Mouse (Mus musculus) embryonic facial prominence, embryonic 14.5 days (tissue): ENCODE results near the gene Myo9b. TPM values are rescaled to one million over a fixed set of nuclear protein-coding genes. Genes with fewer than 3 reads are reported as not detected.

Experiments
- ATAC-seq: fragments of 200-750 bp; cut with Nextera tagmentation; 2 replicates; pipeline ENCODE4 v1.8.0; 2017; ENCODE audit warnings: low read depth, moderate number of reproducible peaks, moderate TSS enrichment
- DNase-seq: peaks from one replicate; pipeline ENCODE4 v3.0.0-alpha.2; 2015; ENCODE audit warnings: low spot score
- H3K27ac ChIP-seq: fragments of 300-500 bp; sonication (generic); replicated peaks from 2 replicates; pipeline ENCODE4 v1.5.1; 2014; ENCODE audit warnings: low read depth, mild to moderate bottlenecking, low read length, moderate library complexity
- H3K27me3 ChIP-seq: fragments of 300-500 bp; sonication (generic); replicated peaks from 2 replicates; pipeline ENCODE4 v1.6.1; 2014; ENCODE audit warnings: low read length; ENCODE audit not compliant: control insufficient read depth, insufficient read depth
- H3K36me3 ChIP-seq: fragments of 300-500 bp; sonication (generic); 2 replicates; pipeline ENCODE4 v1.6.1; 2014; ENCODE audit warnings: low read length, mixed read lengths; ENCODE audit not compliant: control insufficient read depth, insufficient read depth
- H3K4me1 ChIP-seq: fragments of 300-500 bp; sonication (generic); 2 replicates; pipeline ENCODE4 v1.6.1; 2014; ENCODE audit warnings: antibody characterized with exemption, low read length; ENCODE audit not compliant: control insufficient read depth, insufficient read depth
- H3K4me2 ChIP-seq: fragments of 300-500 bp; sonication (generic); 2 replicates; pipeline ENCODE4 v1.6.1; 2014; ENCODE audit warnings: low read depth, mild to moderate bottlenecking, low read length, moderate library complexity, mixed read lengths
- H3K4me3 ChIP-seq: fragments of 300-500 bp; sonication (generic); 2 replicates; pipeline ENCODE4 v1.5.1; 2014; ENCODE audit warnings: low read depth, mild to moderate bottlenecking, low read length
- H3K9ac ChIP-seq: fragments of 300-500 bp; sonication (generic); 2 replicates; pipeline ENCODE4 v1.6.1; 2014; ENCODE audit warnings: low read depth, mild to moderate bottlenecking, low read length, moderate library complexity, mixed read lengths
- H3K9me3 ChIP-seq: fragments of 300-500 bp; sonication (generic); 2 replicates; pipeline ENCODE4 v1.6.1; 2016; ENCODE audit warnings: low read length; ENCODE audit not compliant: control insufficient read depth
- WGBS: fragments of 180-500 bp; shearing (Covaris S2); extraction: QIAGEN DNeasy Blood & Tissue Kit; methylation state at CpG from one replicate; pipeline ENCODE4 v1.1.7; 2014; 5-methylcytosine and 5-hydroxymethylcytosine counted together
- polyA plus RNA-seq: library from polyadenylated mRNA; unstranded; fragments of >200 nt; fragmentation: Nextera tagmentation; extraction: Ambion mirVana; gene quantifications from 2 replicates; pipeline ENCODE4 v1.2.1, GENCODE M21; 2014

Myo9b gene
- polyA plus RNA-seq, 1 experiment from 2014 or later = 24.1 TPM

DNA sequence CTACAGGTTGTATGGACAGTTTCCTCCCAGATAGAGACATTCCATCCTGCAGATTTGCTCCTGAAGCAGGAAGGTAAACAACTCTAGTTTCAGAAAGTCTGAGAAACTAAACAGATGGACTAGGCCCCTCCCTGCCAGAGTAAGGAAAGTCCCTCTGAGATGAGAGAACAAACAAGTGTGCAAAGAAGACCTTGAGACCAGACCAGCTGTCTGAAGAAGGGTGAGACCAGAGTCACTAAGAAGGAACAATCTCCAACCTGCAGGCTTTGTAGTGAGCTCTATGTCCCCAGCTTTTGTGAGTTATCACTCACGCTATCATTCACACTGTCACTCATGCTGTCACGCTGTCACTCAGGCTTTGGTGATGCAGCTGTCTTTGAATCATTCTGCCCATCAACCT, 119.2 kb downstream of the Myo9b start:
- no peaks in the 10 kb centered on the region for H3K27me3 ChIP-seq
- H3K9ac ChIP-seq = no peak overlapping the region
- no peak for ATAC-seq
- no peaks in the 10 kb centered on the region for H3K9me3 ChIP-seq
- no peaks in the 10 kb centered on the region for H3K36me3 ChIP-seq
- H3K4me3 ChIP-seq = no peak overlapping the region
- no peak overlapping the region for H3K4me2 ChIP-seq
- 0 out of 2 replicates have a peak, but pooled peaks cover 3% of the 10 kb centered on the region for H3K4me1 ChIP-seq
- no peak overlapping the region for H3K27ac ChIP-seq
- DNase-seq = no peak
- 86% methylated on average over 2 of the region's 2 CpGs for WGBS

DNA sequence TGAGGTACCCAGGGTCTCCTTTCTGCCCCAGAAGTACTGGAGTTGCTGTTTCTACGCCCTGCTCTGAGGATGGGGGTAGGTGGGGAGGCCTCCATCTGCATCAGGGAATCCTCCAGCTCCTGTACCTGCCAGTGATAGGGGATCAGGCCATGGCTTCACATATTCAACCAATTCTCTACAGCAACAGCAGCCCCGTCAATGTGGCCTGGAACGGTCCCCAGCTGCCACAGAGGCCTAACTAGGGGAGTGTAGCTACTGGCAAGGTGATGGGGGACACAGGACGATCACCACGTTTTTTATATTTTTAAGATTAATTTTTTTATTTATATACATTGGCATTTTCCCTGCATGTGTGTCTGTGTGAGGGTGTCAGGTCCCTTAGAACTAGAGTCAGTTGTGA, 119.9 kb downstream of the Myo9b start:
- WGBS = 70% methylated on average over 5 of the region's 5 CpGs
- no peaks in the 10 kb centered on the region for H3K27me3 ChIP-seq
- no peak overlapping the region for H3K27ac ChIP-seq
- H3K9ac ChIP-seq = no peak overlapping the region
- no peaks in the 10 kb centered on the region for H3K9me3 ChIP-seq
- ATAC-seq (no peak), DNase-seq (no peak)
- peaks cover 5% of the 10 kb centered on the region; the same call in 1 of the 2 replicates for H3K4me1 ChIP-seq
- H3K36me3 ChIP-seq = no peaks in the 10 kb centered on the region
- H3K4me2 ChIP-seq = no peak overlapping the region
- no peak overlapping the region for H3K4me3 ChIP-seq

GRCm38 (mm10) chr8:71392871-71393270, 120.4 kb downstream of the Myo9b start:
- Histone ChIP-seq H3K27me3 (no peaks in the 10 kb centered on the region), H3K4me1 (peaks cover 9% of the 10 kb centered on the region; the same call in 1 of the 2 replicates), H3K4me2 (no peak overlapping the region), H3K27ac (no peak overlapping the region), H3K9me3 (no peaks in the 10 kb centered on the region), H3K9ac (no peak overlapping the region), H3K36me3 (no peaks in the 10 kb centered on the region), H3K4me3 (no peak overlapping the region)
- 10% methylated on average over 3 of the region's 3 CpGs for WGBS
- no peak for ATAC-seq
- DNase-seq = peak; percentile 64

GRCm38 (mm10) chr8:71394481-71394880, 122.0 kb downstream of the Myo9b start:
- peaks cover 9% of the 10 kb centered on the region; the same call in 1 of the 2 replicates for H3K4me1 ChIP-seq
- H3K4me2 ChIP-seq = no peak overlapping the region; the same call in 1 of the 2 replicates

GRCm38 (mm10) chr8:71395071-71395470, 122.6 kb downstream of the Myo9b start:
- H3K27ac ChIP-seq = no peak overlapping the region
- peak overlapping the region; percentile 20; the same call in 1 of the 2 replicates for H3K4me2 ChIP-seq
- peaks cover 9% of the 10 kb centered on the region; the same call in 1 of the 2 replicates for H3K4me1 ChIP-seq
- H3K4me3 ChIP-seq = no peak overlapping the region; the same call in 1 of the 2 replicates
- whole genome bisulfite sequencing = 81% methylated on average over 10 of the region's 10 CpGs
- ATAC-seq (no peak), DNase-seq (no peak)
- H3K9me3 ChIP-seq = no peaks in the 10 kb centered on the region
- no peak overlapping the region for H3K9ac ChIP-seq
- peaks cover 15% of the 10 kb centered on the region for H3K36me3 ChIP-seq
- H3K27me3 ChIP-seq = no peaks in the 10 kb centered on the region

More at GRCm38 (mm10) chr8:71394481-71394880, 122.0 kb downstream of the Myo9b start:
- no peak overlapping the region for H3K9ac ChIP-seq
- peaks cover 11% of the 10 kb centered on the region for H3K36me3 ChIP-seq
- H3K9me3 ChIP-seq = no peaks in the 10 kb centered on the region
- DNase-seq = no peak
- no peak overlapping the region for H3K27ac ChIP-seq
- H3K27me3 ChIP-seq = no peaks in the 10 kb centered on the region
- no peak overlapping the region for H3K4me3 ChIP-seq
- ATAC-seq = no peak
- 77% methylated on average over 7 of the region's 7 CpGs for WGBS

GRCm38 (mm10) chr8:71395629-71396028, 123.1 kb downstream of the Myo9b start, which contains the start of gene Ushbp1:
Gene Ushbp1, minus strand, starts transcription at chr8:71395802.
- DNase-seq = no peak
- 79% methylated on average over 9 of the region's 9 CpGs for WGBS

DNA sequence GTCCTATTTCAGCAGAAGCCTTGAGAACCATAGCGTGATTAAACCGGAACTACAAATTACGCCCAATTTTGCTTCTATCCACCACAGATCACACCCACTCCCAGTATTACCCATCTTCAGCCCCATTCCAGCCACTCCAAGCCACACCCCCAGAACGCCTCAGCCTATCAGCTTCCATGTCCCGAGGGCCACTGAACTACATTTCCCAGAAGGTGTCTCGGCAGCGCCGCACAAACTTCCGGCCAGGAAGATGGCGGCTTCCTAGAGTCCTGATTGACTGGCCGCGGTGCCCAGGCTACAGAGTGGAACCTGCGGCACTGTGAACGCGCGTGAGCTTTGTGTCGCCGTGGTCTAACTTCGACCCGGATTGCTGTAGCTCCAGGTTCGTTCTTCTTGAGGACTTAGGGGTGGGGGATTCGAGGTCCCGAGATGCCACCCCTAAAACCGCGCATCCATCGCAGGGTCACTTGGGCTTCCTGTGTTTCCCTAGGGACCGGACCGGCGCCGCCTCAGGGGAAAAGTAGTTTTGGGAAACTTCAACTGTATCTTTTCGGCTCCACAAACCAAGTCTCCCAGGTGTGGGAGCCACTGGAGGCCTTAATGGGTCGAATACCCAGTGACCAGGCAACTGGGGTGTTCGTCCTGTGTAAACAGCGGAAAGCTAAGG, 124.3 kb downstream of the Myo9b start, which contains the start of gene Babam1:
TSS of gene Babam1 (plus strand) at position 223 of the 667 bp plus-strand sequence.
- peak within 1 kb of the TSS; percentile 74 for H3K9ac ChIP-seq
- WGBS = under 1% methylated on average over 34 of the region's 34 CpGs
- peaks cover 9% of the 10 kb centered on the region; the same call in 1 of the 2 replicates for H3K4me1 ChIP-seq
- H3K27me3 ChIP-seq = no peaks in the 10 kb centered on the region
- H3K4me2 ChIP-seq = peak within 1 kb of the TSS; percentile 80
- DNase-seq (peak; percentile 99), ATAC-seq (peak; percentile 98)
- peak within 1 kb of the TSS; percentile 64 for H3K4me3 ChIP-seq
- no peaks in the 10 kb centered on the region for H3K9me3 ChIP-seq
- H3K36me3 ChIP-seq = peaks cover 22% of the 10 kb centered on the region
- H3K27ac ChIP-seq = peak within 1 kb of the TSS; percentile 72

More at GRCm38 (mm10) chr8:71395629-71396028, 123.1 kb downstream of the Myo9b start, which contains the start of gene Ushbp1:
- ATAC-seq = no peak
- Histone ChIP-seq H3K9ac (no peak within 1 kb of the TSS; the same call in 1 of the 2 replicates), H3K27me3 (no peaks in the 10 kb centered on the region), H3K4me1 (peaks cover 9% of the 10 kb centered on the region; the same call in 1 of the 2 replicates), H3K4me2 (peak within 1 kb of the TSS; percentile 80), H3K4me3 (peak within 1 kb of the TSS; percentile 64), H3K36me3 (peaks cover 20% of the 10 kb centered on the region), H3K27ac (peak within 1 kb of the TSS; percentile 72), H3K9me3 (no peaks in the 10 kb centered on the region)

DNA sequence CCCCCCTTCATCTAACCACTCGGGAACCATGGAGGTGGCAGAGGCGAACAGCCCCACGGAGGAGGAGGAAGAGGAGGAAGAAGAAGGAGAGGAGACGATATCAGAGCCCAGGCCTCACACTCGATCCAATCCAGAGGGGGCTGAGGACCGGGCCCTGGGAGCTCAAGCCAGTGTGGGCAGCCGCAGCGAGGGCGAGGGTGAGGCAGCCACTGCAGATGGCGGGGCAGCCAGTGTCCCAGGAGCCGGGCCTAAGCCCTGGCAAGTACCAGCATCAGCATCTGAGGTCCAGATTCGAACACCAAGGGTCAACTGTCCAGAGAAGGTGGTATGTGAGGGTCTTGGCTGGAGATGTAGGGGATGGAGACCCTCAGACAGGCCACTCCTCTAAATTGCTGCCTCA, 125.2 kb downstream of the Myo9b start:
- Histone ChIP-seq H3K27ac (no peak overlapping the region), H3K36me3 (peaks cover 22% of the 10 kb centered on the region), H3K4me1 (peaks cover 9% of the 10 kb centered on the region; the same call in 1 of the 2 replicates), H3K27me3 (no peaks in the 10 kb centered on the region), H3K4me2 (peak overlapping the region; percentile 80), H3K9me3 (no peaks in the 10 kb centered on the region), H3K4me3 (peak overlapping the region; percentile 64), H3K9ac (no peak overlapping the region)
- DNase-seq (no peak), ATAC-seq (no peak)
- 85% methylated on average over 12 of the region's 12 CpGs for WGBS
